Mouse (Mus musculus) ES-Bruce4 (cell line): Measurements from ENCODE around the gene 4933411K16Rik.

Experiments
- CTCF ChIP-seq: IDR thresholded peaks from one replicate; pipeline ENCODE4 v1.8.1; 2011; ENCODE audit warnings: low read depth, low read length
- EP300 ChIP-seq: IDR thresholded peaks from 2 replicates; pipeline ENCODE4 v1.6.1; 2011; ENCODE audit warnings: low read depth, low read length; ENCODE audit not compliant: insufficient read depth
- POLR2A ChIP-seq: IDR thresholded peaks from one replicate; pipeline ENCODE4 v1.8.1; 2011; ENCODE audit warnings: low read length; ENCODE audit not compliant: insufficient read depth

GRCm38 (mm10) chr19:42071221-42071620, 19.2 kb downstream of the 4933411K16Rik start:
- TF ChIP-seq CTCF (peak; percentile 38), POLR2A (no peak), EP300 (no peak)
